Mouse (Mus musculus) hindbrain, embryonic 11.5 days (tissue): Measurements from ENCODE around the gene B4galt1. TPM values are rescaled to one million over a fixed set of nuclear protein-coding genes. Genes with fewer than 3 reads are reported as not detected.
"Not testable (repeated sequence)": the region's sequence is repeated elsewhere in the genome, so short reads cannot be mapped to it uniquely, and the experiment has no call there.

Experiments
- ATAC-seq: fragments of 200-750 bp; cut with Nextera tagmentation; 2 replicates; pipeline ENCODE4 v1.8.0; 2017; ENCODE audit warnings: mild to moderate bottlenecking, moderate TSS enrichment, moderate library complexity; ENCODE audit not compliant: low FRiP score
- DNase-seq: peaks from one replicate; pipeline ENCODE4 v3.0.0-alpha.2; 2015; ENCODE audit warnings: low spot score
- H3K27ac ChIP-seq: fragments of 300-500 bp; sonication (generic); 2 replicates; pipeline ENCODE4 v1.5.1; 2014; ENCODE audit warnings: mild to moderate bottlenecking, low read depth, low read length
- H3K27me3 ChIP-seq: fragments of 300-500 bp; sonication (generic); 2 replicates; pipeline ENCODE4 v1.6.1; 2014; ENCODE audit warnings: mild to moderate bottlenecking, low read length, moderate library complexity, mixed read lengths; ENCODE audit not compliant: control insufficient read depth, insufficient read depth
- H3K36me3 ChIP-seq: fragments of 300-500 bp; sonication (generic); 2 replicates; pipeline ENCODE4 v1.6.1; 2014; ENCODE audit warnings: mild to moderate bottlenecking, low read length, moderate library complexity, mixed read lengths; ENCODE audit not compliant: control insufficient read depth, insufficient read depth
- H3K4me1 ChIP-seq: fragments of 300-500 bp; sonication (generic); replicated peaks from 2 replicates; pipeline ENCODE4 v1.6.1; 2014; ENCODE audit warnings: low read length, mixed read lengths; ENCODE audit not compliant: control insufficient read depth, insufficient read depth
- H3K4me2 ChIP-seq: fragments of 300-500 bp; sonication (generic); replicated peaks from 2 replicates; pipeline ENCODE4 v1.6.1; 2014; ENCODE audit warnings: mild to moderate bottlenecking, low read depth, low read length
- H3K4me3 ChIP-seq: fragments of 300-500 bp; sonication (generic); 2 replicates; pipeline ENCODE4 v1.5.1; 2014; ENCODE audit warnings: low read depth, low read length
- H3K9ac ChIP-seq: fragments of 300-500 bp; sonication (generic); 2 replicates; pipeline ENCODE4 v1.6.1; 2014; ENCODE audit warnings: low read depth, low read length
- H3K9me3 ChIP-seq: fragments of 300-500 bp; sonication (generic); 2 replicates; pipeline ENCODE4 v1.6.1; 2016; ENCODE audit warnings: low read length; ENCODE audit not compliant: control insufficient read depth
- WGBS: fragments of 180-500 bp; shearing (Covaris S2); extraction: QIAGEN DNeasy Blood & Tissue Kit; methylation state at CpG from one replicate; pipeline ENCODE4 v1.1.7; 2014; 5-methylcytosine and 5-hydroxymethylcytosine counted together
- polyA plus RNA-seq: library from polyadenylated mRNA; unstranded; fragments of >200 nt; fragmentation: Nextera tagmentation; extraction: Ambion mirVana; gene quantifications from 2 replicates; pipeline ENCODE4 v1.2.1, GENCODE M21; 2014

The B4galt1 gene
- polyA plus RNA-seq, 1 experiment from 2014 or later, result 16.2 TPM

- Histone ChIP-seq H3K9ac (no peak overlapping the region), H3K36me3 (no peaks in the 10 kb centered on the region; the same call in 1 of the 2 replicates), H3K9me3 (no peaks in the 10 kb centered on the region), H3K4me3 (no peak overlapping the region), H3K27me3 (no peaks in the 10 kb centered on the region), H3K27ac (no peak overlapping the region), H3K4me1 (no peaks in the 10 kb centered on the region), H3K4me2 (no peak overlapping the region)
- DNase-seq (no peak), ATAC-seq (no peak)
- 85% methylated on average over 5 of the region's 5 CpGs for WGBS
Measured at GRCm38 (mm10) chr4:40810481-40810880, 43.3 kb downstream of the B4galt1 start.

DNA sequence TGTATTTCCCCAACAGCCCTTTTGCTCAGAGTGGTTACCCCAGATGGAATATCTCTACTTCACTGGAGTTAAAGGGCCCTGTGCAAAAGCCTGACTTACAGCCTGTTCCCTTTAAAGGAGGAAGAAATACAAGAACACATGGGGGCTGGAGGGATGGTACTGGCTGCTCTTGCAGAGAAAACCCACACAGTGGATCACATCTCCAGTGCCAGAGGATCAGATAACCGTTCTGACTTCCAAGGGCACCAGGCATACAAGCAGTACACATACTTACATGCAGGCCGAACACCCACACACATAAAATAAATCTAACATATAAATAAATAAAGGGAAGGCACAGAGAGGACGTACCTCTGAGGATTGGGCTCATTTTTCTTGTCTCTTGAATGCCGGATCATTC is 46.4 kb downstream of the B4galt1 start:
- H3K27ac ChIP-seq, result no peak overlapping the region
- H3K4me2 ChIP-seq, result no peak overlapping the region
- H3K27me3 ChIP-seq, result no peaks in the 10 kb centered on the region
- 89% methylated on average over 4 of the region's 4 CpGs for WGBS
- no peaks in the 10 kb centered on the region for H3K4me1 ChIP-seq
- no peak overlapping the region for H3K9ac ChIP-seq
- no peak for DNase-seq
- H3K36me3 ChIP-seq, result no peaks in the 10 kb centered on the region; the same call in 1 of the 2 replicates
- H3K4me3 ChIP-seq, result no peak overlapping the region
- ATAC-seq, result no peak
- H3K9me3 ChIP-seq, result no peaks in the 10 kb centered on the region

- H3K4me3 ChIP-seq, result no peak overlapping the region
- H3K4me2 ChIP-seq, result no peak overlapping the region
- no peak overlapping the region for H3K9ac ChIP-seq
- WGBS, result 92% methylated on average over 8 of the region's 8 CpGs
- H3K4me1 ChIP-seq, result no peaks in the 10 kb centered on the region
- no peak for ATAC-seq
- no peak for DNase-seq
- no peaks in the 10 kb centered on the region for H3K9me3 ChIP-seq
- H3K27ac ChIP-seq, result no peak overlapping the region
- H3K27me3 ChIP-seq, result no peaks in the 10 kb centered on the region
- H3K36me3 ChIP-seq, result no peaks in the 10 kb centered on the region; the same call in 1 of the 2 replicates
Measured at GRCm38 (mm10) chr4:40805401-40805800, 48.4 kb downstream of the B4galt1 start.

DNA sequence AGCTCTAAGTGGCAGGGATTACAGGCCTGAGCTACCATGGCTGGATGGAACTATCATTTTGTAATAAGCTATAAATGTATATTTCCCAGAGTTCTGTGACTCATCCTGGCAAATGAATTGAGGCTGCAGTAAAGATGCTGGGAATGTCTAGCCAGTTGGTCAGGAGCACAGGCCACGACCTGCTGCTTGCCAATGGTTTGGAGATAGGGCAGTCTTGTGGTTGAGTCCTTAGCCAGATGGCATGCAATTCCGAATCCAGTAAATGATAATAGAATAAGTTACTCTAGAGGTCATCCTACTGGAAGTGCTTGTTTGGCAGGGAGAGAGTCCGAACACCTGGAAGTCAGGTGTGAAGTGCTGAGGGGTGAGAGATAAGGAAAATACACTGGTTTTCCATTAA is 51.0 kb downstream of the B4galt1 start:
- ATAC-seq (no peak), DNase-seq (no peak)
- WGBS, result 93% methylated on average over 3 of the region's 3 CpGs
- H3K9me3 ChIP-seq, result no peaks in the 10 kb centered on the region
- no peak overlapping the region for H3K9ac ChIP-seq
- H3K36me3 ChIP-seq, result no peaks in the 10 kb centered on the region
- H3K4me3 ChIP-seq, result no peak overlapping the region
- H3K27ac ChIP-seq, result no peak overlapping the region
- H3K4me1 ChIP-seq, result no peaks in the 10 kb centered on the region
- no peaks in the 10 kb centered on the region for H3K27me3 ChIP-seq
- H3K4me2 ChIP-seq, result no peak overlapping the region

GRCm38 (mm10) chr4:40801908-40802307 is 51.9 kb downstream of the B4galt1 start:
- Histone ChIP-seq H3K4me3 (no peak overlapping the region), H3K9ac (no peak overlapping the region), H3K9me3 (no peaks in the 10 kb centered on the region), H3K4me2 (no peak overlapping the region), H3K27ac (no peak overlapping the region), H3K36me3 (no peaks in the 10 kb centered on the region), H3K4me1 (no peaks in the 10 kb centered on the region), H3K27me3 (no peaks in the 10 kb centered on the region)
- ATAC-seq (no peak), DNase-seq (no peak)
- WGBS, result 88% methylated on average over 4 of the region's 4 CpGs

- Histone ChIP-seq H3K4me3 (no peak overlapping the region), H3K9me3 (no peaks in the 10 kb centered on the region), H3K9ac (no peak overlapping the region), H3K4me1 (no peaks in the 10 kb centered on the region), H3K36me3 (no peaks in the 10 kb centered on the region), H3K27me3 (no peaks in the 10 kb centered on the region), H3K27ac (no peak overlapping the region), H3K4me2 (no peak overlapping the region)
- no peak for ATAC-seq
- 71% methylated on average over 3 of the region's 3 CpGs for WGBS
- no peak for DNase-seq
Measured at GRCm38 (mm10) chr4:40800873-40801272, 52.9 kb downstream of the B4galt1 start.

- H3K4me1 ChIP-seq, H3K4me2 ChIP-seq, H3K27me3 ChIP-seq, H3K9me3 ChIP-seq, DNase-seq, ATAC-seq, H3K27ac ChIP-seq, H3K4me3 ChIP-seq, H3K36me3 ChIP-seq, H3K9ac ChIP-seq: not testable (repeated sequence)
- 100% methylated on average over 1 of the region's 2 CpGs for WGBS
Measured at GRCm38 (mm10) chr4:40798833-40799555, 54.8 kb downstream of the B4galt1 start.

DNA sequence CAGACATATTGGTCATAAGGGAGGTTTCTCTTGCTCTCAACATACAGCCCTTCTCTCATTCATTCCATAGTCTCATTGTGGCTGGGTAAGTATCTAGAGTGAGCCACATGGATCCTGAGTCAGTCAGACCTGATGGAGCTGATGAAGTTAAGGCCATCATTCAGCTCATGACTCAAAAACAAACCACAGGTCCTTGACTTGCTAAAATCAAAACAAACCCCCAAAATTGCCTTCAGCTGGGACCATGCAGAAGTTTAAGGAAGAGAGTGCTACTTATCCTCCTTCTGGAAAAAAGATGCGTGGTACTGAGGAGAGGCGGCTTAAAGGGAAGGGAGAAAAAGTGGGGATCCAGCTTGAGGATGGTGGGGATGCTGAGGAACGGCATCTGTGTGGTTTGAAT is 58.0 kb downstream of the B4galt1 start:
- WGBS, result 95% methylated on average over 3 of the region's 3 CpGs
- H3K4me3 ChIP-seq, result no peak overlapping the region
- ATAC-seq (no peak), DNase-seq (no peak)
- no peaks in the 10 kb centered on the region for H3K4me1 ChIP-seq
- no peak overlapping the region for H3K27ac ChIP-seq
- H3K36me3 ChIP-seq, result no peaks in the 10 kb centered on the region
- H3K4me2 ChIP-seq, result no peak overlapping the region
- no peaks in the 10 kb centered on the region for H3K9me3 ChIP-seq
- no peak overlapping the region for H3K9ac ChIP-seq
- H3K27me3 ChIP-seq, result no peaks in the 10 kb centered on the region

DNA sequence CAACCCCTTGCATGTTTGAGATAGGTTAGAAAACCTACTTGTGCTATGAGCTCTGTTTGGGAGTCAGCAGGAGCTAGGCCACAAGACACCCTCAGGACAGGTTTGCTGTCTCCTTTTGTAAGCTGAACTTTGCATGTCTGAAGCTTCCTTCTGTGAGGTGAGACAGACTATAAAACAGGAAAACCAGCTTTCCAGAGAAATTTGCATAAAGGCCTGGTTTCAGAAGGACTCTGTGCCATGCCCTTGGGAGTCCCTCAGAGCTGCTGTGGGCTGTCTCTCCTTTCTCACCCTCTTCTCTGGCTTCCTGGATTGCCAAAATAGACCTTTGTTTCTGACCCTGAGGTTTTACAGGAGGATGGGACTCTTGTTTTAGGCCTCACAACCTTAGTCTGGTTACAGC is 59.5 kb downstream of the B4galt1 start:
- H3K4me1 ChIP-seq, result no peaks in the 10 kb centered on the region
- ATAC-seq (no peak), DNase-seq (no peak)
- H3K36me3 ChIP-seq, result no peaks in the 10 kb centered on the region
- no peaks in the 10 kb centered on the region for H3K9me3 ChIP-seq
- H3K27ac ChIP-seq, result no peak overlapping the region
- H3K4me3 ChIP-seq, result no peak overlapping the region
- H3K4me2 ChIP-seq, result no peak overlapping the region
- H3K9ac ChIP-seq, result no peak overlapping the region
- no peaks in the 10 kb centered on the region for H3K27me3 ChIP-seq
